Mouse (Mus musculus) sigmoid colon, adult 10 weeks (tissue): Measurements from ENCODE around the gene Krt77. TPM values are rescaled to one million over a fixed set of nuclear protein-coding genes. Genes with fewer than 3 reads are reported as not detected.

Experiments
- polyA plus RNA-seq: library from polyadenylated mRNA; stranded (reverse); fragments of 350-450 nt; fragmentation: Illumina TruSeq; extraction: RNeasy Lipid Tissue Mini Kit (QIAGEN cat#74804); gene quantifications from one replicate; pipeline ENCODE4 v1.2.3, GENCODE M21; 2014; ENCODE audit warnings: low read depth, low replicate concordance

Krt77 gene
- polyA plus RNA-seq: not detected

GRCm38 (mm10) chr15:101869431-101869830 lies at the start of gene Krt77:
Krt77 (minus strand) TSS chr15:101869705.

GRCm38 (mm10) chr15:101892820-101893219 lies 23.3 kb upstream of the Krt77 start, which contains the start of gene Krt76:
Krt76 (minus strand) TSS chr15:101892920.

GRCm38 (mm10) chr15:101850694-101851093 lies 18.8 kb downstream of the Krt77 start, which contains the start of gene Krt1:
Krt1 (minus strand) TSS chr15:101850794.

DNA sequence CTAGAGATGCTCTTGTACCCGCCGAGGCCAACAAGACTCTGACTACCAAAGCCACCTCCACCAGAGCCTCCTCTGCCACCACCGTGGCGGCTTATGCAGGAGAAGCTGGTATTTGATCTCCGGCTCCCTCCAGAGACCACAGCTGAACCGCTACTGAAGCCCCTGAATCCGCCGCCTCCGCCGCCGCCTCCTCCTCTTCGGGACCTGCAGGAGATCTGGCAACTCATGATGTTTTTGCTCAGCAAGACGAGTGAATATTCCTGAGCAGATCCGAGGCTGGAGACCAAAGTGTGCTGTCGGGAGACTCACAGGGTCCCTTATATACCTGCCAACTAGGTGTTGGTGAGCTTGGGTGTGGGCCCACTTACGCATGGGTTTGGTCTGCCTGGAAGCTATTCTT lies 51.6 kb downstream of the Krt77 start, which contains the start of gene Krt2:
Gene Krt2 (minus strand): TSS at position 295 of the 400 bp plus-strand sequence.

Other genes starting within 250 kb of the Krt77 start
- not detected for gene Gm5414, start 241.5 kb downstream of the Krt77 start, polyA plus RNA-seq
- not detected for gene Gm5478, start 222.3 kb downstream of the Krt77 start, polyA plus RNA-seq
- not detected for gene Krt6b, start 189.4 kb downstream of the Krt77 start, polyA plus RNA-seq
- gene Krt6a, start 175.4 kb downstream of the Krt77 start, polyA plus RNA-seq: not detected
- not detected for gene Krt5, start 156.8 kb downstream of the Krt77 start, polyA plus RNA-seq
- gene Krt71, start 126.6 kb downstream of the Krt77 start, polyA plus RNA-seq: not detected
- not detected for gene Krt72, start 83.2 kb downstream of the Krt77 start, polyA plus RNA-seq
- not detected for gene Krt73, start 67.4 kb downstream of the Krt77 start, polyA plus RNA-seq
- gene Krt2, start 51.5 kb downstream of the Krt77 start, polyA plus RNA-seq: not detected
- gene Krt1, start 18.9 kb downstream of the Krt77 start, polyA plus RNA-seq: 0.16 TPM
- gene Krt76, start 23.2 kb upstream of the Krt77 start, polyA plus RNA-seq: not detected
- gene Krt4, start 55.0 kb upstream of the Krt77 start, polyA plus RNA-seq: not detected
- gene Krt79, start 70.6 kb upstream of the Krt77 start, polyA plus RNA-seq: not detected
- not detected for gene Krt78, start 84.6 kb upstream of the Krt77 start, polyA plus RNA-seq
- 179 TPM for gene Krt8, start 134.8 kb upstream of the Krt77 start, polyA plus RNA-seq
- 14.7 TPM for gene Krt18, start 158.5 kb upstream of the Krt77 start, polyA plus RNA-seq
- gene Eif4b, start 204.1 kb upstream of the Krt77 start, polyA plus RNA-seq: 230 TPM
- 17.3 TPM for gene Tns2, start 230.7 kb upstream of the Krt77 start, polyA plus RNA-seq